16 mouse cellular contexts compared by ENCODE assay signal in the genomic region with DNA sequence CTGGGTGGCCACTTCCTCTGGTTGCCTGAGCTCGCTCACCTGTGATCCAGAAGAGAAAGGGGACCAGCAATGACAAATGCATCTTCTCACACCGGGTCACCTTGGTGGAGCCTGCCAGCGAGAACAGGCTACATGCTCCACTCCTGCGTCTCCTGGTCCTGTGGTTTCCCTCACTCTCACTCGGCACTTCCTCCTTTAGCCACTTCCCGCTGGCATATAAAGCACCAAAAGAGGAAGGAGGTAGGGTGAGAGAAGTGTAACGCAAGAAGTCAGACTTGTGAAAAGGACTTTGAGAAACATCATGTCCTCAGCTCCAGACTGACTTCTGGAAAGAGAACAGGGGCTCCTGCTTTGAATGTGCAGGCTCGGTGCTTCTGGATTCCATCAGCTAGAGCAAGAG. TPM values are rescaled to one million over a fixed set of nuclear protein-coding genes. Genes with fewer than 3 reads are reported as not detected.
DNase-seq lines count a peak whose midpoint lies in the region; ATAC-seq and TF ChIP-seq lines count a peak whose summit lies in the region.
"Had no signal": no experiment of that assay in that cellular context is flagged by ENCODE, and none has a peak within 500 bp of the region (broad histone marks: within the 10 kb centered on the region; RNA-seq: fewer than 3 reads in every experiment).

Cd300lf (minus strand) TSS at position 193 of the 400 bp plus-strand sequence.

- H3K4me2 ChIP-seq in intestine, embryonic 15.5 days (replicated peaks) = no peak within 1 kb of the TSS
- H3K4me2 ChIP-seq: lung, embryonic 15.5 days had no signal

- TF ChIP-seq CTCF in spleen, adult 2 months (IDR thresholded peaks at IDR 0.05; ENCODE audit: extremely low read depth, insufficient read depth, insufficient read length, insufficient replicate concordance) = no peak
- no peak for TF ChIP-seq CTCF in lung, adult 2 months (IDR thresholded peaks at IDR 0.05; ENCODE audit: insufficient read depth, low read length)
- no peak for TF ChIP-seq CTCF in small intestine, adult 2 months (IDR thresholded peaks at IDR 0.05; ENCODE audit: extremely low read depth, insufficient read length, insufficient replicate concordance, low read depth, low read length)

- intact Hi-C loops in left cerebral cortex, postnatal 36 days (cut with DNase I) = no loop called here

- no peaks in the 10 kb centered on the region for H3K27me3 ChIP-seq in spleen, adult 2 months (ENCODE audit: control insufficient read depth, insufficient read depth, low read length)
- H3K27me3 ChIP-seq in small intestine, adult 2 months (ENCODE audit: control insufficient read depth, insufficient read depth, low read length) = no peaks in the 10 kb centered on the region
- no peaks in the 10 kb centered on the region for H3K27me3 ChIP-seq in intestine, embryonic 15.5 days (replicated peaks)
- H3K27me3 ChIP-seq: lung, embryonic 15.5 days had no signal

- H3K36me3 ChIP-seq in spleen, adult 2 months (ENCODE audit: control insufficient read depth, insufficient read depth, low read length) = no peaks in the 10 kb centered on the region
- no peaks in the 10 kb centered on the region for H3K36me3 ChIP-seq in small intestine, adult 2 months (ENCODE audit: control insufficient read depth, insufficient read depth, low read length)
- no peaks in the 10 kb centered on the region for H3K36me3 ChIP-seq in intestine, embryonic 15.5 days
- H3K36me3 ChIP-seq: heart, embryonic 10.5 days; lung, embryonic 15.5 days had no signal

- peak within 1 kb of the TSS; percentile 70 for H3K27ac ChIP-seq in spleen, adult 2 months (ENCODE audit: insufficient read depth, low read length)
- H3K27ac ChIP-seq in small intestine, adult 2 months (ENCODE audit: insufficient read depth, low read depth, low read length) = peak within 1 kb of the TSS; percentile 39; the same call in 1 of the 2 replicates
- H3K27ac ChIP-seq in intestine, embryonic 15.5 days = no peak within 1 kb of the TSS
- H3K27ac ChIP-seq: heart, embryonic 10.5 days; lung, embryonic 15.5 days had no signal

- peak; percentile 28 to 51 for DNase-seq in spleen, adult 2 months (ENCODE audit: low read depth in 1 of 2, low spot score in 2 of 2)
- no peak for DNase-seq in spleen, adult 12 weeks (ENCODE audit: low spot score)
- peak; percentile 43 for DNase-seq in brain, adult 2 months (ENCODE audit: low read depth, low spot score)
- no peak for DNase-seq in lung, adult 2 months
- DNase-seq in left cerebral cortex, postnatal 36 days (ENCODE audit: low spot score in 2 of 2) = no peak
- DNase-seq in cerebellum, adult 8-10 months = no peak
- DNase-seq: embryo, embryonic 11 days; kidney, adult 11 months; right cerebral cortex, adult 18-20 months had no signal

- peak within 1 kb of the TSS; percentile 46 for H3K4me3 ChIP-seq in spleen, adult 2 months (ENCODE audit: extremely low read depth, insufficient read depth, insufficient read length)
- peak within 1 kb of the TSS; percentile 25 for H3K4me3 ChIP-seq in lung, adult 2 months (replicated peaks; ENCODE audit: extremely low read depth, low read depth, low read length)
- H3K4me3 ChIP-seq in small intestine, adult 2 months (ENCODE audit: low read depth, low read length) = peak within 1 kb of the TSS; percentile 41
- no peak within 1 kb of the TSS for H3K4me3 ChIP-seq in intestine, embryonic 15.5 days (replicated peaks)
- H3K4me3 ChIP-seq: heart, embryonic 10.5 days; lung, embryonic 15.5 days had no signal

- H3K9ac ChIP-seq in intestine, embryonic 15.5 days = no peak within 1 kb of the TSS
- H3K9ac ChIP-seq: lung, embryonic 15.5 days had no signal

- no peak for ATAC-seq in intestine, embryonic 15.5 days
- ATAC-seq: Patski had no signal

- no peak for TF ChIP-seq POLR2A in spleen, adult 2 months (IDR thresholded peaks at IDR 0.05; ENCODE audit: low read depth, low read length)
- peak; percentile 46; the same call in 1 of the 2 replicates for TF ChIP-seq POLR2A in lung, adult 2 months (IDR thresholded peaks at IDR 0.05; ENCODE audit: borderline replicate concordance, extremely low read depth, low read depth, low read length)
- TF ChIP-seq POLR2A in small intestine, adult 2 months (IDR thresholded peaks at IDR 0.05; ENCODE audit: low read depth, low read length) = no peak

- 4% methylated on average over 8 of the region's 8 CpGs for WGBS in spleen, adult 2 months
- WGBS in lung, adult 2 months = 56% methylated on average over 8 of the region's 8 CpGs
- WGBS in small intestine, adult 2 months = 70% methylated on average over 8 of the region's 8 CpGs
- WGBS in intestine, embryonic 15.5 days = 81% methylated on average over 8 of the region's 8 CpGs

- no peaks in the 10 kb centered on the region for H3K9me3 ChIP-seq in intestine, embryonic 15.5 days
- H3K9me3 ChIP-seq: heart, embryonic 10.5 days; lung, embryonic 15.5 days had no signal

- H3K4me1 ChIP-seq in spleen, adult 2 months (ENCODE audit: control insufficient read depth, insufficient read depth, insufficient read length) = peaks cover 6% of the 10 kb centered on the region; the same call in 1 of the 2 replicates
- no peaks in the 10 kb centered on the region for H3K4me1 ChIP-seq in lung, adult 2 months (ENCODE audit: control insufficient read depth, insufficient read depth, low read length)
- no peaks in the 10 kb centered on the region for H3K4me1 ChIP-seq in small intestine, adult 2 months (ENCODE audit: control insufficient read depth, insufficient read depth, insufficient read length, low read length)
- H3K4me1 ChIP-seq in intestine, embryonic 15.5 days (replicated peaks) = no peaks in the 10 kb centered on the region
- H3K4me1 ChIP-seq: heart, embryonic 10.5 days; lung, embryonic 15.5 days had no signal

RNA-seq across cellular contexts. Expression of gene Cd300lf, which starts in this region (rescaled TPM):
- 24.7 and 31.4 TPM in 2 replicates for polyA plus RNA-seq in spleen, adult 2 months (2012; rRNA removed)
- 12.2 and 20.6 TPM in 2 replicates for polyA plus RNA-seq in lung, adult 2 months (2012; rRNA removed)
- 3.9 and 6.9 TPM in 2 replicates for polyA plus RNA-seq in small intestine, adult 2 months (2012; rRNA removed)
- polyA plus RNA-seq in intestine, embryonic 15.5 days (2015; fragmentation: Nextera tagmentation; extraction: Ambion mirVana) = 0.85 and 1.2 TPM in 2 replicates
- total RNA-seq in left cerebral cortex, postnatal 36 days (2021) = under 1 TPM; 0.44 to 0.48 TPM
- polyA plus RNA-seq: forebrain, embryonic 11.5 days; neural tube, embryonic 11.5 days; Patski had no signal

Comparison
In these comparisons a context has a peak if more than half of its experiments do, and no peak if none do; other contexts are left out.
1. DNase-seq: peak in spleen, adult 2 months (2 of 2) and brain, adult 2 months (single experiment); none in spleen, adult 12 weeks (single experiment), lung, adult 2 months (single experiment), left cerebral cortex, postnatal 36 days (0 of 2) and cerebellum, adult 8-10 months (single experiment).